Mouse (Mus musculus): Measurements from ENCODE around the gene Shisal1. TPM values are rescaled to one million over a fixed set of nuclear protein-coding genes. Genes with fewer than 3 reads are reported as not detected.

Gene Shisal1
- polyA plus RNA-seq, 1 experiment from 2014 or later, result 1.3 TPM

DNA sequence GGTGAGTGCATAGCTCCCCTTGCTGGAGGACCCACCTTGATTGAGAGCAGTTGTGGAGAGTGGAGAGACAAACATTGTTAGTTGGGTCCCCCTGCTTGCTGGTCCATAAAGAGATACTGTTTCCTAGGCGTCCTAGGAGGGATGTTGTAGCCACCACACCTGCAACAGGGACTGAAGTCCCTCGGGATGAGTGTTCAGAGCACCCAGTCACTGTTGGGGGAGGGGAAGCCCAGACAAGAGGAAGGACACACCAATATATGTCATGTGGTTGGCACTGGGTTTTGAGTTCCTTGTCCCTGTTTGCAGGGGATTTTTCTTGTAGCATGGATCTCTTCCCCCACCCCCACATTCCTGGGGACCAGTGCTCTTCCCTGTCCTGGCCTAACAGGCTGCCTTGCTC lies 106.0 kb downstream of the Shisal1 start:
- Histone ChIP-seq H3K9ac (replicated peaks) (no peak overlapping the region), H3K27ac (no peak overlapping the region), H3K36me3 (no peaks in the 10 kb centered on the region), H3K4me2 (no peak overlapping the region), H3K4me3 (replicated peaks) (no peak overlapping the region), H3K4me1 (replicated peaks) (peaks cover 26% of the 10 kb centered on the region), H3K27me3 (no peaks in the 10 kb centered on the region), H3K9me3 (no peaks in the 10 kb centered on the region)
- WGBS, result 54% methylated on average over 2 of the region's 2 CpGs
- ATAC-seq (ENCODE audit: insufficient number of reproducible peaks, insufficient read depth, low FRiP score, low TSS enrichment, low read depth), result no peak

DNA sequence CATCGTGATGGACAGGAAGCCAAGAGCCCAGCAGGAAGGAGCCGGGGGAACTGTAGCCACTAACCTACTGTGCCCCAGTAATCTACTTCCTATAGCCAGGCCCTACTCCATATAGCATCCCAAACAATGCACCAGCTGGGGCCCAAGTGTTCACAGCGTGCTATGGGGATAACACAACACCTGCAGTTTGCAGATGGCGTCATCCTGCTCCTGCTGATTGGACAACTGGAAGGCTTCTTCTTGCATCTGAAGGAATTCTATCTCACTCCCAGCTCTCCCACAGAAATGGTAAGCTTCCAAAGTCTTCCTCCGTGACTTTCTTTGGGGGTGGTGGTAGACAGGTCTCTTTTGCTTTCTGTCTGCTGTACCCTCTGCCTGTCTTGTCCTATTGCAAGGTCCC lies 109.3 kb downstream of the Shisal1 start:
- Histone ChIP-seq H3K4me3 (replicated peaks) (no peak overlapping the region), H3K9ac (replicated peaks) (no peak overlapping the region), H3K9me3 (no peaks in the 10 kb centered on the region), H3K4me1 (replicated peaks) (peaks cover 8% of the 10 kb centered on the region; the same call in 1 of the 2 replicates), H3K36me3 (no peaks in the 10 kb centered on the region), H3K4me2 (no peak overlapping the region), H3K27ac (no peak overlapping the region), H3K27me3 (no peaks in the 10 kb centered on the region)
- no peak for ATAC-seq (ENCODE audit: insufficient number of reproducible peaks, insufficient read depth, low FRiP score, low TSS enrichment, low read depth)
- WGBS, result 74% methylated on average over 5 of the region's 5 CpGs

DNA sequence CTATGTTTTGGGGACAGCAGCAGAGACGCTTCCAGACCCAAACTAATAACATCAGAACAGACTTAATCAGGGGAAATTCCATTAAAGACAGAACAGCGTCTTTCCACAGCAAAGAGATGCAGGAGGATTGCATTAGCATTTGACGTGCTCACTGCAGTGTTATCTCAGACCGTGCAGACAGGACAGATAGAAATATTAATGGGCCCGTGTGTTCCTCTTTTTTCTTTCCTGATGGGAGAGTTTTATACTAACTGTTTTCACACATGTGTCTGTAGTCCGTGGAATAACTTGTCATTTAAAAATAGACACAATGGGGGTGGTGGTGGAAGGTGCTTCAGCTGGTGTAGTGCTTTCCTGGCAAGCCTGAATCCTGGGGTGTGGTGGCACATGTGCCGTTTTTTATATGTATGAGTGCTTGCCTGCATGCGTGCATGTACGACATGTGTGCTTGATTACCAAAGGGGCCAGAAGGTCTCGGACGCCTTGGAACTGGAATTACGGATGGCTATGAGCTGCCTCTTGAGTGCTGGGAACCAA lies 110.5 kb downstream of the Shisal1 start:
- WGBS, result 46% methylated on average over 12 of the region's 12 CpGs
- no peak for ATAC-seq (ENCODE audit: insufficient number of reproducible peaks, insufficient read depth, low FRiP score, low TSS enrichment, low read depth)
- Histone ChIP-seq H3K4me3 (replicated peaks) (no peak overlapping the region), H3K9ac (replicated peaks) (no peak overlapping the region), H3K4me2 (no peak overlapping the region), H3K9me3 (no peaks in the 10 kb centered on the region), H3K4me1 (replicated peaks) (peaks cover 8% of the 10 kb centered on the region; the same call in 1 of the 2 replicates), H3K36me3 (no peaks in the 10 kb centered on the region), H3K27me3 (no peaks in the 10 kb centered on the region), H3K27ac (no peak overlapping the region)

DNA sequence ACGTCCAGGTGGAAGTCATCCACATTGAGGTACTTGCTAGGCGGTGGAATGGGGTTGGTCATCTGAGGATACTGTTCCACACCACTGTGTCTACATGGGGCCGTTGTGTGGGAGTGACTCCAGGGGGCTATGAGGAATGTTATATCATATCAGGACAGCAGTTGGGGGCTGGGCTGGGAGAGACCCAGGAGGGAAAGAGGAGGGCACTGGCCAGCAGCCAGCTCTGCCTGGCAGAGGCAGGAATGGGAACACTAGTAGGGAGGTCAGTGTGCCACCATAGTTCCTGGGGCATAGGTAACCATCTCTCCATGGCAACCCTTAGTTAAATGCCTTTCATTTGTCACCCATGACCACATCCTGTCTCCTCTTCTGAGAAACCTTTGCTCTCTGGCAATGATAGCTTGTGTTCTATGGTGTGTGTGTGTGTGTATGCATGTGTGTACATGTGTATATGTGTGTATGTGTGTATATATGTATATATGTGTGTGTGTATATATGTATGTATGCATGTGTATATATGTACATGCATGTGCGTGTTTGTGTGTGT lies 115.8 kb downstream of the Shisal1 start:
- ATAC-seq (ENCODE audit: insufficient number of reproducible peaks, insufficient read depth, low FRiP score, low TSS enrichment, low read depth), result no peak
- H3K27me3 ChIP-seq, result no peaks in the 10 kb centered on the region
- no peaks in the 10 kb centered on the region for H3K36me3 ChIP-seq
- no peak overlapping the region for H3K9ac ChIP-seq (replicated peaks)
- no peak overlapping the region for H3K4me2 ChIP-seq
- H3K4me3 ChIP-seq (replicated peaks), result no peak overlapping the region
- 82% methylated on average over 4 of the region's 4 CpGs for WGBS
- no peak overlapping the region for H3K27ac ChIP-seq
- H3K9me3 ChIP-seq, result no peaks in the 10 kb centered on the region
- H3K4me1 ChIP-seq (replicated peaks), result 0 out of 2 replicates have a peak, but pooled peaks cover 8% of the 10 kb centered on the region

DNA sequence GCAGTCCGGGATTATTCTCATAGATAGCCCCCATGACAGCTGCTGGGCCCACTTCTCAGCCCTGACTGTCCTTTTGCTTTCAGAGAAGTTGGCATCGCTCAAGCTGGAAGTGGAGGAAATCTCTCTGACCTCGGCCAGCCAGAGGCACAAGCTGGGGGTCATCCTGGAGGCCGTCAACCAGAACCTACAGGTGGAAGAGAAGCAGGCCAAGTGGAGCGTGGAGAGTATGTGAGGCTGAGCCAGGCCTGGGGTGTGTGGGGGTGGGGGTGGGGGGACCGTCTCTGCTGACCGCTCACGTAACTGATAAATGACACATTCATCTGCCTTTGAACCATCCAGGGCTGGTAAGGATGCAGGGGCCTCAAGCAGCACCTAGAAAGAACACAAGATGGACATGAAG lies 117.0 kb downstream of the Shisal1 start:
- no peak overlapping the region for H3K4me3 ChIP-seq (replicated peaks)
- no peaks in the 10 kb centered on the region for H3K27me3 ChIP-seq
- no peak overlapping the region for H3K27ac ChIP-seq
- H3K9me3 ChIP-seq, result no peaks in the 10 kb centered on the region
- H3K9ac ChIP-seq (replicated peaks), result no peak overlapping the region
- H3K4me2 ChIP-seq, result no peak overlapping the region
- H3K36me3 ChIP-seq, result no peaks in the 10 kb centered on the region
- no peak for ATAC-seq (ENCODE audit: insufficient number of reproducible peaks, insufficient read depth, low FRiP score, low TSS enrichment, low read depth)
- peaks cover 6% of the 10 kb centered on the region; the same call in 1 of the 2 replicates for H3K4me1 ChIP-seq (replicated peaks)
- WGBS, result 82% methylated on average over 8 of the region's 8 CpGs

Other genes starting within 250 kb of the Shisal1 start
- 3.9 TPM in 2 replicates for gene Parvb, start 215.1 kb downstream of the Shisal1 start, polyA plus RNA-seq (2016; fragmentation: Nextera tagmentation; extraction: Ambion mirVana)
- gene Parvg, start 123.1 kb downstream of the Shisal1 start, polyA plus RNA-seq (2016; fragmentation: Nextera tagmentation; extraction: Ambion mirVana), result 0.84 and 1.2 TPM in 2 replicates
- gene Rtl6, start 110.7 kb upstream of the Shisal1 start, polyA plus RNA-seq (2016; fragmentation: Nextera tagmentation; extraction: Ambion mirVana), result 30.1 and 30.2 TPM in 2 replicates
- gene Prr5, start 222.5 kb upstream of the Shisal1 start, polyA plus RNA-seq (2016; fragmentation: Nextera tagmentation; extraction: Ambion mirVana), result 16.7 and 20.7 TPM in 2 replicates